Mouse (Mus musculus) brain, embryonic 18.5 days (tissue): ENCODE measurements around the gene Lama5.
"Not testable (repeated sequence)": the region's sequence is repeated elsewhere in the genome, so short reads cannot be mapped to it uniquely, and the experiment has no call there.

Experiments used
- DNase-seq: peaks from one replicate; pipeline ENCODE4 v3.0.0-alpha.2; 2012; ENCODE audit warnings: low read depth, low spot score

Gene Lama5

DNA sequence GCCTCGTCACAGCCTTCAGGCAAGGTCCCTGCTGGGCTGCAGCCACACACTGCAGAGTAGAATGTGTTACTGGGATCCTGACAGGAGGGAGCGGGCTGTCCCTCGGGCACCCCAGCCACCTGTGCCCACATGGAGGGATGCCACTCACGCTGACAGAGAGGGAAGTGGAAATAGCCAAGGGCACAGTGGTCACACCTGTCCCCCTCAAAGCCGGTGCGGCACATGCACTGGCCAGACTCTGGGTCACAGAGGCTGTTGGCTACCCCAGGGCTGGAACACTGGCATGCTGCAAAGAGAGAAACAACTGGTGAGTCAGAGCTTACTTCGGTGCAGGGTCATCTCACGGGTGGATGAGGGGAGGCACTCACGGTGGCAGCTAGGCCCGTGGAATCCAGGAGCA, 26.9 kb downstream of the Lama5 start:
- no peak for DNase-seq

GRCm38 (mm10) chr2:180197323-180198037, 28.2 kb downstream of the Lama5 start:
- no peak for DNase-seq

DNA sequence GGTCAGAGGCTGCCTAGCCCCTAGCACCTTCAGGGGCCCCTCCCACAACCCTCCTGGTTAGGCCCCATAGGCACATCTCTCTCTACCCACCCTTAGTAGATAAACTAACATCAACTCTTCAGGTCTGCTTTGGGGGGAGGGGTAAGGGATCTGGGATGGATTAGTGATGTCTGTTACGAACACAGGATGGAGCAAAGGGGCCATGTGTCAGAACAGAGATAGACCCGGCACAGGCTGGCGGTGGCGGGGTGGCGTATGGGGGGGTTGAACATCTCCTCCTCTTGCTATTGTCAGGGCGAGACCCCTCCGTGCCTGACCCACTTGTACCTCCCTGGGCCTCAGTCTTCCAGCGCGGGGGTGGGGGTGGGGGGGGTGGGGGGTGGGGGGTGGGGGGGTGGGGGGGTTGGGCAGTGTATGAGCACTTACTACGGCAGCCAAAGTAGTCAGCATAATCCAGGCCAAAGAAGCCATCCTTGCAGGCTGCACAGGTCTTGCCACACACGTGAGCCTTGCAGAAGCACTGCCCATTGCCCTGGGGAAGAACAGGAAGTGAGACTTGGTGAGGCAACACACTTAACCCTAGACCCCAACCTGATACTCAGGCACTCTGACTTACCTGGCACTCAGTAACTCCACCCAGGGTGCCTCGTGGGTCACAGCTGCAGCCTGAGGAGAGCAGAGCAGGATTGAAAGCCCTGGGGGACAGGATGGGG, 28.9 kb downstream of the Lama5 start:
- DNase-seq = no peak

- no peak for DNase-seq
Measured at GRCm38 (mm10) chr2:180187362-180187761, 38.3 kb downstream of the Lama5 start.

DNA sequence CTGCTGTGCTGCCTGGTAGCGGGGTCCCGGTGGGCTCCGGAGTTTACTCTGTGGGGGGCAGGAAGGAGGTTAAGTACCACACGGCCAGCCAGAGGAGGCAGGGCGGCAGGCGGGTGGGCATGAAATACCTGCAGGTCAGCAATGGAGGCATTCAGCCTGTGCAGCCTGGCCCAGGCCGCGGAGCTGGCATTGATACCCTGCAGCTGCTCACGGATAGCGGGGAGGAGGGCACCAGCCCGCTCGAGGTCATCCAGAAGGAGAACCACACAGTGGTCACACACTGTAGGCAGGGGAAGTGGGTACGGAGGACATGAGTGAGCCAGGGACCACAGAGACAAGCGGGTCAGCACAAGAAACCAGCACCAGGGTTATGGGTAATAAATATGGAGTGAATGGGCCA, 40.0 kb downstream of the Lama5 start:
- DNase-seq = no peak

DNA sequence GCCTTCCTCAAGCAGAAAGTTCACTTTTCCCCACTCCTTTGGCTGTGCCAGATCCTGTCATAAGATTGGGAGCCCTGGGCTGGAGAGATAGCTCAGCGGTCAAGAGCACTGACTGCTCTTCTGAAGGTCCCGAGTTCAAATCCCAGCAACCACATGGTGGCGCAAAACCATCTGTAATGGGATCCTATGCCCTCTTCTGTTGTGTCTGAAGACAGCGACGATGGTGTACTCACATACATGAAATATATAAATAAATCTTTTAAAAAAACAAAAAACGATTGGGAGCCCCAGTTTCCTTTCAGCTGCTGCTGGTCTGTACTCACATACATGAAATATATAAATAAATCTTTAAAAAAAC, 40.9 kb downstream of the Lama5 start:
- DNase-seq = no peak

GRCm38 (mm10) chr2:180184011-180184751, 41.5 kb downstream of the Lama5 start:
- DNase-seq = no peak

DNA sequence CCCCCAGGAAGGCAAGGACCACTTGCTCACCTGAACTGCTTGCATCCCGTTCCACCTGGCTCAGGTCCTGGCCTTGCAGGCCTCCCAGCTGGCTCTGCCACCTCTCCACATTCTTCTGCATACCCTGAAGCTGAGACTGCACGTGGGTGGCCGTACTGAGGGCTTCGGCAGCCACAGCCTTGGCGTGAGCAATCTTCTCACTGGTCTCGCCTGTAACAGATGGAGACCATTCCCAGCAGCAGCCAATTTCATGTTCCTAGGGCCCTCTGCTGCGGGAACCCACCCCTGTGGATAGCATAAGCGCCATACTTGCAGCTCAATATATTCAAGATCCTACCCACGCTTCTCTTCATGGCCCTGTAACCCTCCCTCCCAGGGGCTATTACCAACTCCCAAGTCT, 44.1 kb downstream of the Lama5 start:
- DNase-seq = no peak

- no peak for DNase-seq
Measured at GRCm38 (mm10) chr2:180175725-180176124, 49.9 kb downstream of the Lama5 start.

GRCm38 (mm10) chr2:180174121-180174520, 51.5 kb downstream of the Lama5 start:
- DNase-seq = no peak

DNA sequence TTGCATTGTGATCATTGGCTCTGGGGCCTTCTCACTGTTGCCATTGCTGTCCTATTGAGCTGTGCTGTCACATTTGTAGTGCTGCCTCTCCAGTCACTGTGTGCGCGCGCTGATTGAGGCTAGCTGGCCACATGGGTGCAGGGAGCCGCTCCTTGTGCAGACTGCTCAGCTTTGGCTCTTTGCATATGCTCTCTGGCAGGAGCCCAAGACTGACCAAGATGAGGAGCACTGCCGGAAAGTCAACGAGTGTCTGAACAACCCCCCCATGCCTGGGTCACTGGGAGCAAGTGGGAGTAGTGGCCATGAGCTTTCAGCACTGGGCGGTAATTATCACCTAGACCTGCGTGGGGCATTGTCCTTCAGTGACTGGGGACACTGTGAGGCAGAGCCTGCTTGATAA, 51.9 kb downstream of the Lama5 start:
- not testable (repeated sequence) for DNase-seq

GRCm38 (mm10) chr2:180173163-180173562, 52.5 kb downstream of the Lama5 start:
- DNase-seq = no peak

DNA sequence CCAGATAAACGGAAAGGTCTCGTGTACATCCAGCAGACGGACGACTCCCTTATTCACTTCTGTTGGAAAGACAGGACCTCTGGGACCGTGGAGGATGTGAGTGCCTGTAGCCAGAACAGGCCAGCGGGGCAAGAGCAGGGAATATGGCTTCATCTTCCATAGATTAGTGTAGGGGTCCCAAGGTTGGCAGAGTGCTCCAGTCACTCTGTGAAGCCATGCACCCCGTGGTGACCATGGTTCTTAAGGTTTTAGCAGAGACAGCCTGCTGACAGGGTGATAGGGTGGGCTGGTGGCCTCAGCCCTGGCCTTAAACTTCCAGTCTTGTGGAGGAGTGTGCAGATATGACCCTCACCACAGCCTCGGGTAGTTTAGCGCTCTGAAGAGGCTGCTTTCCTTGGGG, 53.5 kb downstream of the Lama5 start:
- no peak for DNase-seq

DNA sequence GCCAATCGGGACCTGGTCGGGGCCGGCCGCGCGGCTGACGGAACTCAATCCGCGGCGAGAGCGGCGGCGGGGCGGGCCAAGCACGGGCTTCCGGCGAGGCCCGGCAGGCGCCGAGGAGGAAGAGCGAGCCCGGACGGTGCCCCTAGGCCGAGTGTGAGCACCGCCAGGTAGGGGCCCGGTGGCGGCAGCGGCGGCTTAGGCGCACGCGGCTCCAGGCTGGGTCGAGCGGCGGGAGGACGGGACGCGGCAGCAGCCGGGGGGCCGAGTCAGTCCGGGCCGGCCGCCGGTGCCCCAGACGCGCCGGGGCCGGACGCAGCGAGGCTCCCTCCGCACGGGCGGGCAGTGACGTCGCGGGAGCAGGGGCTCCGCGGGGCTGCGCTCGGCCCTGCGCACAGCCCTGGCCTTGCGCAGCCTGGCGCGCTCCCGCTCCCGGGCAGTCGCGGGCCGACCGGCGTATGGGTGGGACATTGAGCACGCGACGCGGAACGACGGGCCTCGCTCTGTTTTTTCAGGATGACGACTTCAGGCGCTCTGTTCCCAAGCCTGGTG, 54.1 kb downstream of the Lama5 start:
- no peak for DNase-seq

GRCm38 (mm10) chr2:180170806-180171521, 54.7 kb downstream of the Lama5 start, which contains the start of gene Adrm1:
Gene Adrm1 (plus strand): TSS chr2:180171485.
- peak; percentile 89 for DNase-seq

- no peak for DNase-seq
Measured at GRCm38 (mm10) chr2:180170151-180170805, 55.4 kb downstream of the Lama5 start.

GRCm38 (mm10) chr2:180166869-180167268, 58.8 kb downstream of the Lama5 start:
- no peak for DNase-seq

DNA sequence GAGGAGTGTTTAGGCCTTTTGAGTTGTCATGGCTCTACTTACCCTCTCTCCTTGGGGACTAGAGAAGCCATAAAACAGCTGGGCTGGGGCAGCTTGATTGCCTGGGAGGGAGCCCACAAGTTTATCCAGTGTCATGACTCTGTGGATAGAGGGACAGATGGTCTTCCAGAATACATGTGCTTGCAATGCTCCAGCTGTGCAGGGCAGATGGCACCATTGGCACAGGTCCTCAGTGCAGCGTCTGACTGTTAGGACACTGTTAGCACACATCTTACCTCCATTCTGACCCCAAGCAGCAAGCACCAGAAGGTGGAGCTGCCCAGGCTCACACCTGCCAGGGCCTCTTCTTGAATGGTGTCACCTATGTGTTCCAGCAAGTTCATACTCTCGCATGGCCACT, 59.8 kb downstream of the Lama5 start:
- DNase-seq = no peak

DNA sequence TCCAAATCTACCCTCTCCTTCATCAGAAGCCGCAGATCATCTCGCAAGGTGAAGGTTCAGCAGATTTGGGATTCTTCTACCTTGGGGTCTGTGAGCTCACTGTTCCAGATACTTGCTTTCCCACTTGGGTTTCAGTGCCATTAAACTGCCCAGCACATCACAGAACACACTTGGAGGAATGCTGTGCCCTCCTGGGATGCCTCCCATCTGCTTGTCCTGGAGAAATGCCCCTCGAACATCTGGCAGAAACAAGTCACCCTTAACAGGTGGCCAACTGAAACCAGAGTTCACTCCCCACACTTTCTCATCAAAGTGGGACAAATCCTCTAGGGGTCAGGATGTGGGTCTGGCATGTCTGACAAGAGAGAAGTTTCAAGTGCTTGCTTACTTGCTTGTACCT, 67.0 kb downstream of the Lama5 start:
- no peak for DNase-seq

GRCm38 (mm10) chr2:180154796-180155195, 70.9 kb downstream of the Lama5 start:
- DNase-seq = no peak

DNA sequence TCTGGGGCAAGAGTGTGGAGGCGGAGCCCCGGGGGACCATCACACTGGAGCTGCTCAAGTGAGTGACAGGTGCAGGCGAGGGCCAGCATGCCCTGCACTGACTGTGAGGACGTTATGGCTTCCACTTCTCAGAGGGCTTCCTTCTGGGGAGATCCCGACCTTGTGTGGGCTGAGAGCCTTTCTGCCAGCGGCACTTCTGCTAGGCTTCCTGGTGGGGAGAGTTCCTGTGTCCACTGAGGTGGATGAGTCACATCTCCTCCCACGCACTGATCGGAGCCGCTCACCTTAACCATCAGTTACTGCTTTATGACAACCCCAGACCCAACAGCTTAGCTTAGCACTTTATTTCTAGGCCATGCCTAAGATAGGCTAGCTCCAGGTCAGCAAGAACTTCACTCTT, 77.1 kb downstream of the Lama5 start:
- DNase-seq = no peak
